Mouse (Mus musculus): Measurements from ENCODE around the gene Ing4.

DNA sequence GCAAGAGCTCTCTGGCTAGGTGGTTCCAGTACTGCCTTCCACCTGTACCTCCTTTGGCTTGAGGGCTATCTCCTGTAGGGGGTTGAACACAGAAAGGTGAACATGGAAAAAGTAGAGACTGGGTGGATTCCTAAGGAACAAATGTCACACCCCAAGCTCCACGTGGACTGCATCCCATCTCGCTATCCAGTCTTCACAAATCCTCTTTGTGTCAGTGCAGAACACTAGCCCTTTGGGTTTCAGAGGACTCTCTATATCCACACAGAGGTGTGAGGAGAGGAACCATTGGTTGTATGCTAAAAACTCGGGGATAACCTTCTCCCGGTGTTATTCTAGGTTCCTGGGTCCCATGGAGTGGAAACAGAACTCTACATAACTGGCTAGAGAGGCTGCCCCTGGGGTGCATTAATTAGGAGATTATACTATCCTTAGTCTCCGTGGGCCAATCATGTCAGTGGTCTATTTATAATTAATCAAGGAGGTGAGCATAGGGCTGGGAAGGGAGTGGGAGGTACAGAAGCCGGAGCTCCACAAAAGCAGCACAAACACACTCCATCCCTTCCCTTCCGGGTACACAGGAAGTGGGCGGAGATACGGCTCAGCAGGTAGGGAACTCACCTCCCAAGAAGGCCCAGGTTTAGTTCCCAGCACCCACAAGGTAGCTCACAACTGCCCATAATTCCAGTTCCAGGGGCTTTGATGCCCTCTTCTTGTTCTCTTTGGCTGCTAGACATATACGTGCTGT lies 51.0 kb downstream of the Ing4 start:
- TF ChIP-seq CTCF (IDR thresholded peaks at IDR 0.05; ENCODE audit: low read depth) (no peak), EP300 (IDR thresholded peaks at IDR 0.05; ENCODE audit: low read depth) (no peak)

Data from liver, postnatal 0 days (tissue).